Mouse (Mus musculus): Measurements from ENCODE around the gene Socs7.

- TF ChIP-seq CTCF (IDR thresholded peaks at IDR 0.05; ENCODE audit: extremely low read depth, insufficient read depth, insufficient read length, insufficient replicate concordance) (no peak), POLR2A (IDR thresholded peaks at IDR 0.05; ENCODE audit: low read depth, low read length) (no peak)
Observed at GRCm38 (mm10) chr11:97354646-97355045, 7.7 kb upstream of the Socs7 start.

All from spleen, adult 2 months (tissue).